Mouse (Mus musculus): ENCODE results near the gene Spocd1. TPM values are rescaled to one million over a fixed set of nuclear protein-coding genes. Genes with fewer than 3 reads are reported as not detected.

The Spocd1 gene
- total RNA-seq, 2 experiments from 2014 or later = 0.51 to 0.53 TPM

GRCm38 (mm10) chr4:129996015-129996414 lies 67.0 kb downstream of the Spocd1 start:
- DNase-seq (ENCODE audit: low spot score in 2 of 2) = no peak

- DNase-seq (ENCODE audit: low spot score in 2 of 2) = no peak
Measured at GRCm38 (mm10) chr4:129998124-129998523, 69.1 kb downstream of the Spocd1 start.

- DNase-seq (ENCODE audit: low spot score in 2 of 2) = no peak
Measured at GRCm38 (mm10) chr4:130001710-130002109, 72.7 kb downstream of the Spocd1 start.

- DNase-seq (ENCODE audit: low spot score in 2 of 2) = no peak
Measured at GRCm38 (mm10) chr4:130002157-130002556, 73.1 kb downstream of the Spocd1 start.

- DNase-seq (ENCODE audit: low spot score in 2 of 2) = no peak
Measured at GRCm38 (mm10) chr4:130005593-130005992, 76.5 kb downstream of the Spocd1 start.

- DNase-seq (ENCODE audit: low spot score in 2 of 2) = no peak
Measured at GRCm38 (mm10) chr4:130006533-130006932, 77.5 kb downstream of the Spocd1 start.

Other genes starting within 250 kb of the Spocd1 start
- gene Tmem39b, start 232.4 kb upstream of the Spocd1 start, total RNA-seq (2021) = 10 to 100 TPM; 11.7 to 13.0 TPM
- gene Khdrbs1, start 186.9 kb upstream of the Spocd1 start, total RNA-seq (2021) = 10 to 100 TPM; 53.5 to 72.4 TPM
- gene Ptp4a2, start 118.0 kb upstream of the Spocd1 start, total RNA-seq (2021) = 100 to 1,000 TPM; 291 to 386 TPM
- 10 to 100 TPM; 20.4 to 23.9 TPM for gene Adgrb2, start 55.6 kb downstream of the Spocd1 start, total RNA-seq (2021)
- gene Col16a1, start 118.6 kb downstream of the Spocd1 start, total RNA-seq (2021) = 10 to 100 TPM; 13.2 to 14.7 TPM
- gene Pef1, start 173.3 kb downstream of the Spocd1 start, total RNA-seq (2021) = 10 to 100 TPM; 74.1 to 79.0 TPM
- gene Hcrtr1, start 210.1 kb downstream of the Spocd1 start, total RNA-seq (2021) = under 1 TPM; 0.46 to 0.77 TPM
- gene Tinagl1, start 245.9 kb downstream of the Spocd1 start, total RNA-seq (2021) = 100 to 1,000 TPM; 133 to 239 TPM